Mouse (Mus musculus): ENCODE measurements around the gene Acta1.

DNA sequence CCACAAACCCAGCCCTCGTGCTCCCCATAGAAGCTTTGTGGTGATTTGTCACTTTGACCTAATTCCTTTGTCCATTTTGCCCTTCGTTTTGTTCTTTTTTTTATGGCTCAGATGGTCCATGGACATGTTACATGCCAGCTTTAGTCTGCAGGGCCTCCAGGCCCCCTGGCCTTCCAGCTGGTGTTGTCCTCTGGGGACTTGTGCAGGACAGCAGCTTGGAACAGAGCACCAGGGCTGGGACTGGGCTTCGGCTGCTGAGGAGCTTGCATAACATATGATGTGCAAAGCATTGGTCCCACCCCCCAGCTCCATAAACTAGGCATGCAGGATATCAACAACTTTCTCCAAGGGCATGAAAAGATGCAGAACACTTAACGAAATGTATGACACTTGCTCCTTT, 4.8 kb downstream of the Acta1 start:
- TF ChIP-seq CTCF (IDR thresholded peaks at IDR 0.05; ENCODE audit: extremely low read depth, insufficient read depth, low read length) (no peak), POLR2A (IDR thresholded peaks at IDR 0.05; ENCODE audit: extremely low read depth, insufficient read depth, low read length) (no peak)
